Mouse (Mus musculus) ES-CJ7 (cell line): Measurements from ENCODE around the gene Gkn3.

Source experiments
- DNase-seq: peaks from one replicate; pipeline ENCODE4 v3.0.0; 2011; ENCODE audit warnings: low read depth, low spot score

Gene Gkn3

DNA sequence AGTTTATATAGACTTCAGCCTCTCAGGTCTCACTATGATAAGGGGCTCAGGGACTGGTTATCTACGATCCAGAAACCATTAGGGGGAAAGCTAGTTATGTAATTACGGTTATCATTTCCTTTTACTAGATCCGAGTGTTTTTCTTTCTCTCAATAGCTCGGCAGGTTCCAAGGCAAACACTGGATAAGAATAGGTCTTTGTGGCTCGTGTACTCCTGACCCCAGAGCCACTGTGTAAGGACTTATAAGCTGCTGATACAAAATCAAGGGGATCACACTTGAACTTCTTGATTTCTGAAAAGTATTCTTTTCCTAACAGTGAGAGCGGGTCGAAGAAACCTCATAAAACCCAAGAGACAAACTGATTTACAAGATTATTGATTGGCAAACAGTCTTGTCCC, at the start of gene Gkn3:
Gene Gkn3 (minus strand): TSS at position 59 of the 400 bp plus-strand sequence.
- DNase-seq: no peak

DNA sequence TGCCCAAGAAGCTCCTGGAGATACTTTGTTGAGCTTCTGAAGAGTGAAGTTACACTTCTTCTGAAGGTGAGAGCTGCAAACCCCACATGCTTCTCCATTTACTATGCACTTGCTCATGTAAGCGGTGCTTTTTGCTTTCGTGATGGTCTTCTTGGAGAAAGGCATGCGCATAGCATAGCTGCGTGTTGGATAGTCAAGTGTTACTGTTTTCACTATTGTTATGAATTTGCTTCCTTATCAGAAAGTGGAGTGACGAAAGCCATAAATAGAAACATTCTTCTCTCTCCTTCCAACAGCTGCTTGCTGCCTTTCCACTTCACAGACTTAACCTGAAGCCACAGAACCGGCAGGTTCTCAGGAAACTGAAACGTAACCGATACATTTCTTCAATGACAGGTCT, 48.0 kb upstream of the Gkn3 start:
- DNase-seq: no peak

DNA sequence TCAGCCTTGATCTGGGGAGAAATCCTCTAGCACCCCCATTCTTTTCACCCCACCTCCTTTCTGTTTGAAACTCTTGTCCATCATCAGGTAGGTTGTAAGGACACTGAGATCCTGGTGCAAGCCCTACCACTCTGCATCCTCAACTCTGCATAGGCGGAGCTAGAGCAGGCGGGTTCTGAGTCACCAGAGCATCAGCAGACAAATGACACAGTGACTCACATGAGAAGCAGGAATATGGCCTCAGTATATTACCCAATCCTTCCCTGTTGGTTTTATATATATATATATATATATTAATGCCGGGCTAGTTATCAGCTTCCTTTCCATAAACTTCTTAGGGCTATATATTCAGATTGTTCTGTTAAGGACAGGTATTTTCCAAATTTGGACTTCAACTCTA, 47.1 kb upstream of the Gkn3 start:
- no peak for DNase-seq

DNA sequence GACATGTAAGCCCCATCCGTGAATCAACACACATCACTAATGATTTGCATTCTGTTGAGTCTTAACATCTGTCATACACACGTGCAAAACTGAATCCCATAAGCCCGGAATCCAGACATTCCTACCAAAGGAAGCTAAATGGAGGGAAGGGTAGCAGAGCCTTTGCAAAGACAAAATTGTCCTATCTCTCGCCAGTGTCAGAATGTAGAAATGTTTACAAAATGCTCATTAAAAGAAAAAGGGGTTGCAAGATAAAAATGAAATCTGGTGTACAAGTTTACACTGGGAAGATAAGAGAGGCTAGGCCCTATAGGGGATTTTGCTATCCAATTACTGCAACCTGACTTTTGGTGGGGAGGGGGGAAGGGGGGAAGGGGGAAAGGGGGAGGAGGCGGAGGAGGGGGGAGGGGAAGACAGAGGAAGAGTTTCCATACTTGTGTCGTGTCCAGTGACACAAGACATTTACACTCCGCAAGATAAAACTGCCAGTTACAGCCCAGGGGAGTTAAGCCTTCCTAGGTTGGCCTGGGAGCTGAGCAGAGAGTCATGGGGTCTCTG, 39.8 kb upstream of the Gkn3 start, which contains the start of gene Bmp10:
Gene Bmp10 (plus strand): TSS at position 508 of the 558 bp plus-strand sequence.
- no peak for DNase-seq

DNA sequence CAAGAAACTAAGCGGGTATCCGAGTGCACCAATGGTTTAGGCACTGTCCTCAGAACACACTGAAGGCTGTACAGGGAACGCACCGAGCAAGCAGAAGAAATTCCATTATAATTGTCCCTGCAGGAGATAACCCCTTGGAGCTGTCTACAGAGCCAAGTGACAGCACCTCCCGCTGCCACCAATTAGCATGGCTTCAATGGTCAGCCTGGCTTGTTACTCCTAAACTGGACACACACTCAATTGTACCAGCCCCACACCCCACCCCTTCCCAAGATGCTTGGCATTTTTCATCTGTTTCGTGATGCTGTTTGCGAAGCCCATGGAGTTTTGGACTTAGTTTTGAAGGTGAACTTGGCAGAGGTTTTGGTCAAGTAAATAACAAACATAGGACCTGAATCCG, 38.9 kb upstream of the Gkn3 start:
- no peak for DNase-seq

DNA sequence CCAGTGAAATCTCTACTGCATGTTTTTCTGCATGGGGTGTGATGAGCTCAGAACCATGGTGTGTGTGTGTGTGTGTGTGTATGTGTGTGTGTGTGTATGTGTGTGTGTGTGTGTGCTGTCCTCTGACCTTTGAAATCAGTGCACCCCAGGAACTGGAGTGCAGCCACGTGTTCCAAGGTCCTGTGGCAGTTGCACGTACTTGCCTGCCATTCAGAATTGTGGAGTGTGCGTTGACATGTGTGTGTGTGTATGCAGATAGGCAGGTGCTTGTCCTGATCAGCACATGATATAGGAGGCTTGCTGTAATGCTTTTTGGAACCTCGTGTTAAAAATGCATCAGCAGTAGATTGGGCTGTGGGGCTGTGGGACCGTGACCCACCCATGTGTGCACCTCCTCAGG, 38.2 kb upstream of the Gkn3 start:
- DNase-seq: no peak

DNA sequence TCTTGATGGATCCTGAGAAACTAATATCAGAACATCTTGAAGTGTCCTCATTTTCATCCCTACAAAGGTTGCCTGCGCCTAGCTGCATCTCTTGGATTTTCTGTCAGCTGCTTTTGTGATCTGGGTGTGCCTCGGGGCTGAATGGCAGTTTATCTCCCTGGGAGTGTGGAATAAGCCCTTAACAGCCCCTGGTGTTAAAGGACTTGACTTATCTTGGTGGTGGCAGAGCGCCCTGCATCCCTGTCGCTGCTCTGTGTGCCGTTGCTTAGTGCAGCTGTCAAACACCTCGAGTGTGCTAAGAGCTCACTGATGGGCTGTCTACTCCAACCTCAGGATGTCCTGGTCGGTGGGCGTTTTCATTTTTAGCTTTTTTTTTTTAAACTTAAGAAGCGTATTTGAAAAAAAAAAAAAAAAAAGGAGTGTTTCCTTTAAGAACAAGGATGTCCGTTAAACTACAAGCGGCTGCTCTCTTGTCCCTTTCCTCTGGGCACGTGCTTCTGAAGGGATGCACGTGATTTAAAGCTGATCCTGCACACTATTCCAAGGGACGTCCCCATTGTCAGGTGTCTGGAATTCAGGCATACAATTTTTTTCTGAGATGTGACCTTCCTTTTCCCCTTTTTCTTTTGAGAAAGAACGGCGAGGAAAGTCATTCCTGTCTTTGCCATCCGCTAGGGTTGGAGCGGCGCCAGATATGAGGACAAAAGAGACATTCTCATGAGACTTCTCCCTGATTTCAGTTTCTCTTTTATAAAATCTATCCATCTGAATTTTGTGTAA, 35.5 kb upstream of the Gkn3 start:
- DNase-seq: no peak

DNA sequence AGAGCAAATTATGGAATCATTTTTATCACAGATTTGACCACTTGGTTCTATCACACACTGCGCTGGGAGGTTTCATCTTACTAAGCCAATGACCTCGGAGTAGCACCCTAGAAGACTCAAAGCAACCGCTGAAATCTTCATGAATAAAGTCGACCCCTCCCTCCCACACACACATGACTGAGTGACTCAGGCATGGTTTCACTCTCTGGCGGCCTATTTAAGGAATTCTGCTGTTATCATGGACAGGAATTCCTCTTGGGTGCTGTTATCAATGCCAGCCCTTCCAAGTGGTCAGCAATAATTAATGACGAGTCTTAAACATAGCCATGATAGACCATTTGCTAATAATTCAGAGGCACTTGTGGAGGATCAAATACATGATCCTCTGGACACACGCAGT, 33.6 kb upstream of the Gkn3 start:
- no peak for DNase-seq

DNA sequence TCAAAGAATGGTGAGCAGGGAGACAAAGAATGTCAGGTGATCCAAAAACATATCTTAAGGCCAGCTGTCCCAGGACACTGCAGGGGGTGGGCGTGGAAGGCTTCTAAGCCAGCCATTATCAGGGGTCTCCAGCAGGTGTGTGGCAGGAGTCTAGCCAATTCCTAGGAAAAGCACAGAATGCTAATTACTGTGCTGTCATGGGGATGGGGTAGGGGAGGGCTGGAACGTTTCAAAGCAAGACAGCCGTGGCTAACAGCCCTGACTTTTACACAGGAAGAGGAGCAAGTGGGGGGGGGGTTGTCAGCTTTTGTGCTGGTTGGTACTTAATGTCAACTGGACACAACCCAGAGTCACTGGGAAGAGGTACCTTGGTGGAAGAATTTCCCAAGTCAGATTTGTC, 23.3 kb upstream of the Gkn3 start:
- no peak for DNase-seq

DNA sequence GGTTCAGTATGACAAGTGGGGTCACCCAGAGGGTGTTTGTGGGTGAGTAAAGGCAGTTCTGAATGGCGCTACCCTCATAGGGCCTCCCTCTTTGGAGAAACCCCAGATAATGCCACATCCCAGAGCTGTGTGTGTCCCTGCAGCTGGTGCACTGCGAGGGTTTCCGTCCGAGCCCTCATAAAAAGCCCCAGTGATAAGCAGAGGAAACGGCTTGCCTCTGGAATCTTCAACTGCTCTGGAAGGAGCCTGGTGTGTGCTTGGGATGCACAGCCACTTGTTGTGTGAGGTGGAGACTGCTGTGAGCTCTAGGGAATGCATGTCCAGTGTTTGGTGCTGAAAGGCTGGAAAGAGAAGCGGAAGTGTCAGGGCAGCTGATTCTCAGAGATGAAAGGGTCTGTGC, 12.7 kb upstream of the Gkn3 start:
- DNase-seq: no peak

DNA sequence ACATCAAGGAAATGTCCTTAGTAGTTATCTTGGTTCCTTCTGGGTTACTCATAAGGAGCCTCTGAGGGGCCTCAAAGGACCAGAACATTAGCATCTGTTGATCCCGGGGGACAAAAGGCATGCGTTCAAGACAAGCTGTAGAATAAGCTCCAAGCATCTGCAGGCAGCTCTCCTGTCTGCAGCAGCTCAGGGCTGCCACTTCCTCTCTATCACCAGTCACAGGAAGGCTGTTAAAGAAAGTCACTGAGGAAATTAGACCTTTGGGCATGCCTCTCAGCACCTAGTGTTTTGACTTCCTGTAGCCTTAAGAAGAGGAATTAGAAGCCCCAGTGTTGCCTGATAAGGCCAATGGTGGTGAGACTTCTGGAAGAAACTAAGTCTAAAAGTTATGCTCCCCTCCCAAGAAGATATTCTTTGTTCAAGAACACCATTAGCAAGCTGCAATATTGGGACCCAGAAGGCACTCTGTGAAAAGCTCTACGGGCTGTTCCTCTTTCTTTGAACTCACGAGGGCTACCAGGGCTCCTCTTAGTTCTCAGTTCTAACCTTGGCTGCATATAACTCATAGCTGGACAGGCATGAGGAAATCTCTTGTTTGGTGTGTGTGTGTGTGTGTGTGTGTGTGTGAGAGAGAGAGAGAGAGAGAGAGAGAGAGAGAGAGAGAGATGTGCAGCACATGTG, 11.3 kb upstream of the Gkn3 start:
- DNase-seq: no peak

DNA sequence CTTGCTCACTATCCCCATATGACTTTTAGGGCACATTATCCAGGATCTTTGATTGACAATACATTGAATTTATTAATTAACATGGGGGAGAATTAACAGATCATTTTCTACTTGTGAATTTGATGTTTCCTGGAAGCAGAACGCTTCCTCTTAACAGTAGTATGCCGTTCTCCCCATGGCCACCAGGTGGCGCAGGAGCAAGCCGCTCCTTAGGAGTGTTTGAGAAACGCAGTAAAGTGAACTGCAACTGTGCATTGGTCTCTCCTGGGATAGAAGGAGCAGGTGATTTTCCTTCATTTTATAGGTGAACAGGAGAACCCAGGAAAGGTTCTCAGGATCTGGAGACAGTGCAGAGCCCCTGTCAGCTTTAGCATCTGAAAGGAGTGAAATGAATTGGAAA, 10.4 kb upstream of the Gkn3 start:
- peak; percentile 69 for DNase-seq

DNA sequence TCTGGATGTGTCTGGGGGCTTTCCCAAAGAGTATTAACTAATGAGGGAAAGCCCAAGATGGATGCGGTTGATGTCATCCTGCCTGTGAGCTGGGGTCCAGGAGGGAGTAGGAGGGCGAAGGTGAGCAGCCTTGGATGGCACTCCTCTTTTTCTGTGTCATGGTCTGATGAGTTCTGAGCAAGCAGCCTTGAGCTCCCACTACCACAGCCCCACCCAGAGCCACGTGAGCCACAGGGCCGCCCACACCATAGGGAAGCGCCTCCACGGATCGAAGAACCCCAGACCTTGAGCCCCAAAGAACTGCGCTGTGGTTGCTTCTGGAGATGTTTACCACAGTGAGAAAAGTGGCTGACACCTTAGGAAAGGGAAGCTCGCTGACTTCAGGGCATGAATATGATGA, 6.0 kb upstream of the Gkn3 start:
- DNase-seq: no peak

DNA sequence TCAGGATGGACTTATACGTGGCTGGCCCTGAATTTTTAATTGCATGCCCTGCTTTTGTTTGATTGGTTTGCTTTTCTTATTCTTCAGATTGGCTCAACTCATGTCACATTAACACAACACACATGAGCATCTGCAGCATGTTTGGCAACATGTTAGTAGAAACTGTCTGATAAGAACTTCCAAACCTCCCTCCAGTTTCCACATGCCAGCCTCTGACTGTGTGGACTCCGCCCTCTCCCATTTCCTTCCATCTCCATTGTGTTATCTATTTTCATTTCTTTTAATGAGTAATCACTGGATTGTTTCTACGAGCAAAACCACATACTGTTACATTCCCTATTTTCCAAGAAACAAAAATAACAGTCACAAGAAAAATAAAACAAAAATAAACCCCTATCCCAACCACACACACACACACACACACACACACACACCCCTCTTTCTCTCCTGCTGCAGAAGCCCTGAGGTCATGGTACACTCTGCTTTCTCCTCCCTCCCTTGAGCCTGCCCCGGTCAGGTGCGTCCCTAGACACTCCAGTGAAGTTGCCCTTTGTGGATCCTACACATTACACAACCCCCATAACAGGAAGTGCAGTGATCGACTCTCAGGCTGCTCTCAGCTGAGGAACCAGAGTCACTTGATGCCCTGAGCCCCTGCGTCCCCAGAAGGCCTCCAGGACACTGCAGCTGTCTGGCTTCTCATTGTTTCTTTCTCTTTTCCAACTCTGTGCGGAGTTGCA, 4.9 kb upstream of the Gkn3 start:
- DNase-seq: no peak

DNA sequence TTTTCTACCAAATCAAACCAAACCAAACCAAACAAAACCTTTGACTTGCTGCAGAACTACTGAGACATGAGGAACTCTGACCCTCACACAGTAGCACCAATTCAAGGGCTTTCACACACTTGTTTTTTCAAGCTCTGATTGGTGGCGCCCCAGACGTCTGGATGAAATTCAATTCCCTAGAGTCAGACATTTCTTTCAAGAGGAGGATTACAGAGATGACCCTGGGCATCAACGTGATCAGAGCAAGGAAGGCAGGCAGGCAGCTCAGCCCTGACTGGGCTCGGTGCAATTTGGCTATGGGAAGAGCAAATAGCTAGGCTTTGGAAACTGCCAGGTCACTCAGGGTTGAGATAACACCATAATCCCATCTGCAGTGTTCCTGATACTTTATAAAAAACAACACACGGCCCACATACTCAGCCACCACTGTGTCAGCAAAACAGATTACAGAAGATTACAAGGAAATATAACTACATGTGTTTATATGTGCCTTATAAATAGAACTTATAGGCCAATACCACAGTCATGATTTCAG, 787 bp upstream of the Gkn3 start:
- DNase-seq: no peak

DNA sequence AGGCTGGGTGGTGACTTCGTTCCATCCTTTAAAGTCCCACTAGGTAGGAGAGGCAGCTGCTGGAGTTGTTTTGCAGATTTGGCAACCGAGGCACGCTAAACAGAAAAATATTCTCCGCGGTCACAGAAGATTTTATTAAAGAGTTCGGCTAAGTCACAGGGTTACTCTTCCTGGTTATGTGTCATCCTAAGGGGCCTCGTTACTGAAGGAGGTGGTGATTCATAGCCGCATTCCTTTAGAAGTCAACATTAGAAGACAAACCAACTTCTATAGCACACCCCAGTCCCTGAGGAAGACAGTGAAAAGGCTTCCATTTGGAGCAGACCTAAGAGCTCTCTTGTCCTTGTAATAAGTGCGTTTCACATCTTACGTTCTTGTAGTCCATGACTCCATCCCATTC, 2.1 kb downstream of the Gkn3 start:
- no peak for DNase-seq

DNA sequence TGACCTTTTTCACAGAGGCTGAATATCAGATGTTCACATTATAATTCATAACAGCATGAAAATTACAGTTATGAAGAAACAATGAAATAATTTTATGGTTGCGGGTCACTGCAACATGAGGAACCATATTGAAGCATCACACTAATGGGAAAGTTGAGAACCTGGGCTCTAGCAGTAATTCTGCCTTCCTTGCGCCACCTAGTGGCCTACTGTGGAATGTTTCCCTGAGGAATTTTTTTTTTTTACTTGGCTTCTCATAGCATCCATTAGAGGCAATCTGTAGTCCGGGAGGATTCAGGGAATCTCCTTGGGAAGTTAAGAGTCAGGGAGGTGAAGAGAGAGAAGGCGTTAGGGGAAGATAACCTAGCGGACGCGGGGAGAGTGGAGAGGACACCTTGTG, 2.5 kb downstream of the Gkn3 start:
- peak; percentile 72 for DNase-seq

DNA sequence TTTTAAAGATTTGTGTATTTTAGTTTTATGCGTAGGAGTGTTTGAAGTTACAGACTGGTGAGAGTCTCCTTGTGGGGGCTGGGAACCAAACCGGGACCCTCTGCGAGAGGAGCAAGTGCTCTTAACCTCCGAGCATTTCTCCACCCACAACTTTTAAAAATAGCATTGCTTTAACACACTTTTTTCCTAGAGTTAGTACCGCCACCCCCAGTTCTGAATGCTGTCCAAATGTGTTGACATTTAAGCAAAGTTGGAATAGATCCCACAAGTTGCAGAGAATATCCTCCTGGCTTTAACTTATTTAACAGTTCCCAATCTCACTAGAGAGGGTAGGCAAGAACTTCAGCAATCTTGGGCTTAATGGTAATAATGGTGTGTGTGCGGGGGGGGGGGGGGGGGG, 4.0 kb downstream of the Gkn3 start:
- DNase-seq: no peak

DNA sequence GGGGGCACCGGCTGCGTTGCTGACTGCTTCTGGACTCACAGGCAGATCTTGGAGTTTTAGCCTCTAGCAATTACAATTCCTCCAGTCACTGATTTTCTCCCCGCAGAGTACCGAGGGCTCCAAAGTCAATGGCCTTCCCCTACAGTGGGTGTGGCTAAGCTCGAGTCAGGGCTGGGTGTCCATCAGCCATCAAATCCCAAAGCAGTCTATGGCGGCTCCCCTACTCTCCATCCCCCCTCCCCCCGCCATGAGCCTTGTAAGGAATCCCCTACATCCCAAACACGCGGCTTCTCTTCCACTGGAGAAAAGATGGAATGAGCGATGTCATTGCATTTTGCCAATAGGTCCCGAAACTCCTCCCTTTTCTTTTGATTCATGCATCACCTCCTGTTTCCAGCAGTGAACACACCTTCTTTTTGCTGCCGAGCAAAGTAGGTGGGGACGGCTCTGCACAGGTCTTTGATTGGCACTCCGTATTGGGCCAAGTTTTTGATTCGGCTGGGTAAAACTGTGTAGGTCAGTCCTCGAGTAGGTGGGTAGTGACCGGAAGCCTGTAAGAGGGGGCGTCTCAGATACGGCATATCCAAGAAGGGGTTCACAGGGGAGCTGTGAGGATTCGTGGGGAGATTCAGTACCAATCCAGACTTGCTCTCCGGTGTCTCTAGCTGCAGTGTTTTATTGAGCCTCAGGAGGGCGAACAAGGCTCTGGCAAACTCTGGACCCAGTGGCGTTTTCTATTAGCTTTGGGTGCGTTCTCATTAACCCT, 4.6 kb downstream of the Gkn3 start:
- DNase-seq: peak; percentile 65

DNA sequence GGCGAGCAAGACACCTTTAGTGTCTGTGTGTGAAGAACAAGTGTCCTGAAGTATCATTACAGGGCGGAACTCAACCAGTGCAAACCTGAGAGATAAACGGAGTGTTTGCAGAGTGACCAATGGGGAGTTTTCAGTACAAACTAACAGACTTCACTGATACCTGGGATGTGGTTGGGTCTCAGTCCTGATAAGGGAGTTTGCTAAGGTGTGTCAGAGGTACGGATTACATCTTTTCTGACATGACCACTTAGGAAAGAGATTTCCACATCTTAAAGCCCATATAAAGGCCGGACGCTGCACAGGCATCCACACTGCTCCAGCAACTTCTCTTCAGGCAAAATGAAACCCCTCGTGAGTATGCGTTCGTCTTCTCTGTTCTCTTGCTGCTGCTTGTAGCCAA, 15.7 kb downstream of the Gkn3 start, which contains the start of gene Gkn2:
Gene Gkn2 (plus strand): TSS at position 301 of the 400 bp plus-strand sequence.
- no peak for DNase-seq

DNA sequence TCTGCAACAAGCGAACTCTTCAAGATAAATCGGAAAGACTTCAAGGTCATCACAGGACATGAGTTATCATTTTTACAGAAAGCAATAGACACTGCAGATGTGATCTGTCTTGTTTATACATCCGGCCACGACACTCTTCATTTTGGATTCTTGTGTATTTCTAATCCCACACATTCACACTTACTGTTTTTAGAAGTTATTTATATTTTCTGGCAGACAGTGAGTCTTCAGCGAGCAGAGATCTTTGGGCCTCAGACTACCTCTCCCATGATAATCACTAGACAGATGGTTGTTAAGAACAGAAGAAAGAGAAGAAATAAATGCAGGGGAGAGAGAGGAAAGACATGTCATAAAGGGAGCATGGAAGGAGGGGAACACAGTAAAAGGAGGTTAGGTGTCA, 19.5 kb downstream of the Gkn3 start:
- no peak for DNase-seq
